Mouse (Mus musculus) right cerebral cortex, postnatal 25 days (tissue): ENCODE results near the gene Naa40.

Experiments
- DNase-seq: peaks from one replicate; pipeline ENCODE4 v3.0.0; 2022

Naa40 gene

GRCm38 (mm10) chr19:7177804-7178511 lies 63.0 kb downstream of the Naa40 start:
- no peak for DNase-seq

- no peak for DNase-seq
Measured at GRCm38 (mm10) chr19:7176041-7176696, 64.8 kb downstream of the Naa40 start.
